In genomic region chrX:102932992-102933570, GRCm38 (mm10) we compare ENCODE assay signal across 10 mouse cellular contexts. TPM values are rescaled to one million over a fixed set of nuclear protein-coding genes. Genes with fewer than 3 reads are reported as not detected.
DNase-seq lines count a peak whose midpoint lies in the region; ATAC-seq and TF ChIP-seq lines count a peak whose summit lies in the region.
"Had no signal": no experiment of that assay in that cellular context is flagged by ENCODE, and none has a peak within 500 bp of the region (broad histone marks: within the 10 kb centered on the region; RNA-seq: fewer than 3 reads in every experiment).

No protein-coding gene starts in this region.

- no peaks in the 10 kb centered on the region for H3K9me3 ChIP-seq in forebrain, embryonic 16.5 days (ENCODE audit: control insufficient read depth, low read length)
- H3K9me3 ChIP-seq in midbrain, embryonic 12.5 days: no peaks in the 10 kb centered on the region

- peak; percentile 11; the same call in 1 of the 2 replicates for ATAC-seq in forebrain, embryonic 16.5 days
- no peak for ATAC-seq in midbrain, embryonic 12.5 days (ENCODE audit: low FRiP score, low read depth)
- ATAC-seq in erythroblast, adult 5-6 weeks (replicated peaks; ENCODE audit: low FRiP score, poor library complexity, severe bottlenecking): no peak

- no peak for TF ChIP-seq CTCF in kidney, adult 2 months (conservative IDR thresholded peaks at IDR 0.05; ENCODE audit: insufficient read depth, insufficient read length, low read depth, low read length)

- 37% methylated on average over 12 of the region's 12 CpGs for WGBS in kidney, adult 2 months
- 49% methylated on average over 12 of the region's 12 CpGs for WGBS in forebrain, embryonic 16.5 days
- WGBS in midbrain, embryonic 12.5 days: 52% methylated on average over 12 of the region's 12 CpGs

- H3K4me1 ChIP-seq in kidney, adult 2 months (ENCODE audit: control insufficient read depth, insufficient read depth, low read length): no peaks in the 10 kb centered on the region
- no peaks in the 10 kb centered on the region for H3K4me1 ChIP-seq in forebrain, embryonic 16.5 days (replicated peaks; ENCODE audit: control insufficient read depth, insufficient read depth, low read length)
- H3K4me1 ChIP-seq in midbrain, embryonic 12.5 days: no peaks in the 10 kb centered on the region

- peak overlapping the region; percentile 57; the same call in 1 of the 2 replicates for H3K4me3 ChIP-seq in kidney, adult 2 months (ENCODE audit: insufficient read depth, low read depth, low read length)
- H3K4me3 ChIP-seq in forebrain, embryonic 16.5 days (replicated peaks; ENCODE audit: low read length): peak overlapping the region; percentile 61
- H3K4me3 ChIP-seq in midbrain, embryonic 12.5 days: peak overlapping the region; percentile 57

- peak overlapping the region; percentile 76 for H3K9ac ChIP-seq in forebrain, embryonic 16.5 days (replicated peaks; ENCODE audit: low read depth, low read length)
- H3K9ac ChIP-seq in midbrain, embryonic 12.5 days (replicated peaks): peak overlapping the region; percentile 67

- no peaks in the 10 kb centered on the region; the same call in 1 of the 2 replicates for H3K27me3 ChIP-seq in kidney, adult 2 months (replicated peaks; ENCODE audit: control insufficient read depth, insufficient read depth, low read length)
- H3K27me3 ChIP-seq in forebrain, embryonic 16.5 days (replicated peaks; ENCODE audit: control insufficient read depth, insufficient read depth, low read length): no peaks in the 10 kb centered on the region
- peaks cover 44% of the 10 kb centered on the region for H3K27me3 ChIP-seq in midbrain, embryonic 12.5 days

- no peak for TF ChIP-seq POLR2A in kidney, adult 2 months (IDR thresholded peaks at IDR 0.05; ENCODE audit: low read depth, low read length)

- H3K27ac ChIP-seq in kidney, adult 2 months (ENCODE audit: insufficient read depth, low read depth, low read length): no peak overlapping the region
- H3K27ac ChIP-seq in forebrain, embryonic 16.5 days (ENCODE audit: low read length): no peak overlapping the region
- no peak overlapping the region for H3K27ac ChIP-seq in midbrain, embryonic 12.5 days (replicated peaks)

- H3K36me3 ChIP-seq in kidney, adult 2 months (ENCODE audit: control insufficient read depth, insufficient read depth, low read length): no peaks in the 10 kb centered on the region
- H3K36me3 ChIP-seq in forebrain, embryonic 16.5 days (ENCODE audit: control insufficient read depth, insufficient read depth): no peaks in the 10 kb centered on the region
- H3K36me3 ChIP-seq in midbrain, embryonic 12.5 days: no peaks in the 10 kb centered on the region

- DNase-seq in kidney, adult 2 months: no peak
- no peak for DNase-seq in kidney, postnatal 25 days
- peak; percentile 19 to 33 for DNase-seq in cerebellum, adult 18-20 months
- DNase-seq in adrenal gland, adult 2 months: no peak
- DNase-seq in left cerebral cortex, adult 9 months (ENCODE audit: low spot score in 2 of 2): no peak

- peak overlapping the region; percentile 52 for H3K4me2 ChIP-seq in forebrain, embryonic 16.5 days (ENCODE audit: low read length)
- H3K4me2 ChIP-seq in midbrain, embryonic 12.5 days (replicated peaks): peak overlapping the region; percentile 64

RNA-seq across cellular contexts. Expression of gene 1700018G05Rik, which starts 4.9 kb away (rescaled TPM):
- polyA plus RNA-seq in kidney, adult 2 months (2012; rRNA removed): 0.80 TPM in 1 of 2 replicates, not detected in the other
- not detected in 2 replicates for polyA plus RNA-seq in forebrain, embryonic 16.5 days (2015; fragmentation: Nextera tagmentation; extraction: Ambion mirVana)
- polyA plus RNA-seq in midbrain, embryonic 12.5 days (2016; fragmentation: Nextera tagmentation; extraction: Ambion mirVana): not detected in 2 replicates
- not detected for total RNA-seq in adrenal gland, adult 2 months (2021)
- polyA plus RNA-seq in adrenal gland, adult 2 months (2012; rRNA removed): not detected in 2 replicates
- not detected in 2 replicates for total RNA-seq in erythroblast, adult 5-6 weeks (2015; ENCODE audit: low replicate concordance)
- not detected in 2 replicates for total RNA-seq in erythroblast, adult 5-6 weeks (2017; ENCODE audit: low replicate concordance)
- total RNA-seq: hematopoietic stem cell, adult 5-6 weeks had no signal
- polyA plus RNA-seq: spleen, adult 2 months had no signal

RNA-seq across cellular contexts. Expression of gene 1700011M02Rik, which starts 24.4 kb away (rescaled TPM):
- not detected in 2 replicates for polyA plus RNA-seq in kidney, adult 2 months (2012; rRNA removed)
- polyA plus RNA-seq in forebrain, embryonic 16.5 days (2015; fragmentation: Nextera tagmentation; extraction: Ambion mirVana): not detected in 2 replicates
- not detected in 2 replicates for polyA plus RNA-seq in midbrain, embryonic 12.5 days (2016; fragmentation: Nextera tagmentation; extraction: Ambion mirVana)
- not detected for total RNA-seq in adrenal gland, adult 2 months (2021)
- not detected in 2 replicates for polyA plus RNA-seq in adrenal gland, adult 2 months (2012; rRNA removed)
- not detected in 2 replicates for total RNA-seq in erythroblast, adult 5-6 weeks (2015; ENCODE audit: low replicate concordance)
- not detected in 2 replicates for total RNA-seq in erythroblast, adult 5-6 weeks (2017; ENCODE audit: low replicate concordance)
- total RNA-seq: hematopoietic stem cell, adult 5-6 weeks had no signal
- polyA plus RNA-seq: spleen, adult 2 months had no signal

RNA-seq across cellular contexts. Expression of gene Dmrtc1a, which starts 24.6 kb away (rescaled TPM):
- 0.41 and 0.48 TPM in 2 replicates for polyA plus RNA-seq in kidney, adult 2 months (2012; rRNA removed)
- 1.8 TPM in 2 replicates for polyA plus RNA-seq in forebrain, embryonic 16.5 days (2015; fragmentation: Nextera tagmentation; extraction: Ambion mirVana)
- polyA plus RNA-seq in midbrain, embryonic 12.5 days (2016; fragmentation: Nextera tagmentation; extraction: Ambion mirVana): 0.94 and 1.0 TPM in 2 replicates
- not detected for total RNA-seq in adrenal gland, adult 2 months (2021)
- polyA plus RNA-seq in adrenal gland, adult 2 months (2012; rRNA removed): 0.40 and 0.89 TPM in 2 replicates
- total RNA-seq in erythroblast, adult 5-6 weeks (2015; ENCODE audit: low replicate concordance): not detected in 2 replicates
- total RNA-seq in erythroblast, adult 5-6 weeks (2017; ENCODE audit: low replicate concordance): not detected in 2 replicates
- total RNA-seq: hematopoietic stem cell, adult 5-6 weeks had no signal

Comparison
In these comparisons a context has a peak if more than half of its experiments do, and no peak if none do; other contexts are left out.
1. DNase-seq: peak in cerebellum, adult 18-20 months (2 of 2); none in kidney, adult 2 months (single experiment), kidney, postnatal 25 days (0 of 2), adrenal gland, adult 2 months (single experiment) and left cerebral cortex, adult 9 months (0 of 2).
2. Peak in every context shown above with its lines, with median percentiles within 50 percentile points of each other: H3K4me3 ChIP-seq.